Mouse (Mus musculus): ENCODE data around the gene Eml6.

DNA sequence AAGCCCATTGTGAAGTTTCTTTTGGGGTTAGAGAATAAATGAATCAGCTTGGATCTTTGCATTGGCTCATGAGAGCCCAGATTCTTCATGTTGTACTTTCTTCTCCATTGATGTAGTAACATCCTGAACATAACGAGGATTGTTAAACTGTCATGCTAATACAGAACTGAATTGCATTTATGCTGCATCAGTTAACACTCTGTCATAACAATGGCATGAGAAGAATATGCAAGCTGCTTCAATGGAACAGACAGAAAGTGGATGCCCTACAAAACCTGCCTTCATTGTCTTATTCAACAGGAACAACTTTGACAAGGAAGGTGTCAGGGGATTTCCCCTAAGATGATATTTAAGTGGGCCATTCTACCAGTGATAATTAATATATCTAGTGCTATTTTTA lies 57.0 kb downstream of the Eml6 start:
- TF ChIP-seq CTCF (IDR thresholded peaks at IDR 0.05; ENCODE audit: low read depth, low read length) (no peak), EP300 (IDR thresholded peaks at IDR 0.05; ENCODE audit: insufficient read depth, low read depth, low read length) (no peak)

Measured in ES-Bruce4 (cell line).